Mouse (Mus musculus) thymus, adult 2 months (tissue): ENCODE data around the gene Mical1.

Experiments
- CTCF ChIP-seq: fragments of 200-500 bp; IDR thresholded peaks from 2 replicates; pipeline ENCODE4 v1.5.1; 2012; ENCODE audit warnings: mild to moderate bottlenecking, control low read depth, low read length, moderate library complexity, borderline replicate concordance; ENCODE audit not compliant: control insufficient read depth, poor library complexity, insufficient read depth; ENCODE audit errors: extremely low read depth
- POLR2A ChIP-seq: fragments of 200-500 bp; IDR thresholded peaks from 2 replicates; pipeline ENCODE4 v1.6.1; 2012; ENCODE audit warnings: mild to moderate bottlenecking, low read length, control low read depth, moderate library complexity; ENCODE audit not compliant: control insufficient read depth, poor library complexity, insufficient read depth; ENCODE audit errors: extremely low read depth

- TF ChIP-seq CTCF, result no peak
- peak; percentile 51; the same call in 1 of the 2 replicates for TF ChIP-seq POLR2A
Observed at GRCm38 (mm10) chr10:41476171-41477017, at the start of gene Mical1.
